Mouse (Mus musculus) megakaryocyte, embryonic 14.5 days (primary cell): Measurements from ENCODE around the gene Dppa2.

Source experiments
- FLI1 ChIP-seq: IDR thresholded peaks from 2 replicates; pipeline ENCODE4 v1.6.1; 2012; ENCODE audit warnings: low read length, inconsistent platforms, mixed read lengths
- GATA1 ChIP-seq: IDR thresholded peaks from 3 replicates; pipeline ENCODE4 v1.6.1; 2012; ENCODE audit warnings: mixed read lengths, low read length, inconsistent platforms, borderline replicate concordance

GRCm38 (mm10) chr16:48366801-48367200, 63.1 kb downstream of the Dppa2 start:
- no peak for TF ChIP-seq FLI1
- TF ChIP-seq GATA1, result no peak
